Mouse (Mus musculus): ENCODE measurements at regions not wholly inside any gene's neighbourhood (a gene's known extent, or its start where the extent isn't known, plus 50 kb on each side); places are given as distances from the start of the nearest gene placed in this dataset.
A peak's percentile ranks its signal among the peaks of the same experiment; 100 is the strongest.

DNA sequence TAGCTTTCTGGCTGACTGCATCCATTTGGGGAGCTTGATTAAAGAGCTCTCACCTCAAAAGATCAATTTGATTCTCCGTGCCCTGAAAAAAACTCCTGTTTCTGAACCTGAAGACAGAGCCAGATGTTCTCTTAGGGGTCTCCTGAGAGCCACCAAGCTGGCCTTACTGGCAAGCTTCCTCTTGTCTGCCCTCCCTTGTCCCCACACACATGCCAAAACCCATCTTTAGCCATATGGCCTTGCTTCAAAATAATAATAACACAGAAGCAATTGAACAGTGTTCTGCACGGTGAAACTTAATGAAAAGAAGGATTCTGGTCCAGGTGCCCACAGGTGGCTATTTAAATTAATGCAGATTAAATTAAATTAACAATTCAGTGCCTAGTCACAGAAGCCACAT is 107.1 kb upstream of the Ces5a start:
- no peaks in the 10 kb centered on the region for H3K27me3 ChIP-seq (ENCODE audit: control insufficient read depth, insufficient read depth, low read length)
- H3K27ac ChIP-seq (replicated peaks; ENCODE audit: low read depth, low read length), result no peak overlapping the region
- DNase-seq (ENCODE audit: low spot score) (no peak), ATAC-seq (ENCODE audit: insufficient number of reproducible peaks, low FRiP score, low TSS enrichment, low read depth) (no peak)
- no peak overlapping the region for H3K4me2 ChIP-seq (ENCODE audit: low read depth, severe bottlenecking)
- no peaks in the 10 kb centered on the region for H3K4me1 ChIP-seq (ENCODE audit: control insufficient read depth, insufficient read depth, low read length)
- H3K9me3 ChIP-seq (ENCODE audit: control insufficient read depth, low read length), result no peaks in the 10 kb centered on the region
- no peak overlapping the region for H3K9ac ChIP-seq (ENCODE audit: low read length)
- no peak overlapping the region for H3K4me3 ChIP-seq (ENCODE audit: low read depth, low read length)
- WGBS, result 61% methylated on average over 2 of the region's 2 CpGs
- no peaks in the 10 kb centered on the region for H3K36me3 ChIP-seq (ENCODE audit: control insufficient read depth, insufficient read depth, low read length)

DNA sequence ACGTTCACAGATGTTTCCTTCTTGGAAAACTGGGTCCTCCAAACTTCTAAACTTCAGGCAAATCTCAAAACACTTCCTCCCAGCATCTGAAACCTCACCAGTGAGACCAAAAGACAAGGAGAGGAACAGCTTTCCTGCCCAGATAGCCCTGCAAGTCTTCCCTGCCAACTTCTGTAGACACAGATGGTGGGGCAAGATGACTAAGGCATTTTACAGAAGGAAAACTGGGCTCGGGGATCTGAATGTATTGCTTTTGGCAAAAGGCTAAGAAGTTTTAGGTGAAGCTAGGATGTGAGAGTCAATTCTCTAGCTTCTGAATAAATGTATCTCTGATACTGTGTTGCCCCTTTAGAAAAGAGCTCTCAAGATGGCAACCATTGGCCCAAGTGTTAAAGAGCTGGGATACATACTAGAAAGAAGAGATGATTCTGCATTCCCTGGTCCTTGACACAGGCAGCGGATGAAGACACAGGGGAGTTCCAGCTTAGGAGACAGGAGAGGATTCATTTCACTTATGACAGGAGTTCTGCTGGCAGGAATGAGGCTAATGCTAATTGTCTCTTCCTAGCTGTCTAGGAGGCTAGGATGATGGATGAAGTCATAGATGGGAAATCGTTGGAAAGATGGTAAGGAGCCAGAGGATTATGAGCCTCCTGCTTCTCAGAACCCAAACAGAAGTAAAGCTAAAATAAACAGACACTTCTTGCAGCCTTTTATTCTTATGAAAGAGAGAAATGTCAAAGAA is 108.0 kb upstream of the Ces5a start:
- Histone ChIP-seq H3K36me3 (ENCODE audit: control insufficient read depth, insufficient read depth, low read length) (no peaks in the 10 kb centered on the region), H3K4me2 (ENCODE audit: low read depth, severe bottlenecking) (no peak overlapping the region), H3K27me3 (ENCODE audit: control insufficient read depth, insufficient read depth, low read length) (no peaks in the 10 kb centered on the region), H3K27ac (replicated peaks; ENCODE audit: low read depth, low read length) (no peak overlapping the region), H3K9me3 (ENCODE audit: control insufficient read depth, low read length) (no peaks in the 10 kb centered on the region), H3K9ac (ENCODE audit: low read length) (no peak overlapping the region), H3K4me1 (ENCODE audit: control insufficient read depth, insufficient read depth, low read length) (no peaks in the 10 kb centered on the region), H3K4me3 (ENCODE audit: low read depth, low read length) (no peak overlapping the region)
- ATAC-seq (ENCODE audit: insufficient number of reproducible peaks, low FRiP score, low TSS enrichment, low read depth), result no peak
- no peak for DNase-seq (ENCODE audit: low spot score)
- WGBS, result 88% methylated on average over 4 of the region's 4 CpGs

GRCm38 (mm10) chr8:93653421-93653820 is 117.8 kb upstream of the Ces5a start:
- no peaks in the 10 kb centered on the region for H3K36me3 ChIP-seq (ENCODE audit: control insufficient read depth, insufficient read depth, low read length)
- no peak overlapping the region for H3K4me3 ChIP-seq (ENCODE audit: low read depth, low read length)
- ATAC-seq (ENCODE audit: insufficient number of reproducible peaks, low FRiP score, low TSS enrichment, low read depth) (no peak), DNase-seq (ENCODE audit: low spot score) (no peak)
- no peaks in the 10 kb centered on the region for H3K4me1 ChIP-seq (ENCODE audit: control insufficient read depth, insufficient read depth, low read length)
- WGBS, result 82% methylated on average over 2 of the region's 2 CpGs
- H3K27ac ChIP-seq (replicated peaks; ENCODE audit: low read depth, low read length), result no peak overlapping the region
- H3K9me3 ChIP-seq (ENCODE audit: control insufficient read depth, low read length), result no peaks in the 10 kb centered on the region
- H3K4me2 ChIP-seq (ENCODE audit: low read depth, severe bottlenecking), result no peak overlapping the region
- H3K27me3 ChIP-seq (ENCODE audit: control insufficient read depth, insufficient read depth, low read length), result no peaks in the 10 kb centered on the region
- H3K9ac ChIP-seq (ENCODE audit: low read length), result no peak overlapping the region

GRCm38 (mm10) chr8:93653913-93654705 is 118.5 kb upstream of the Ces5a start:
- H3K9me3 ChIP-seq (ENCODE audit: control insufficient read depth, low read length), result no peaks in the 10 kb centered on the region
- no peaks in the 10 kb centered on the region for H3K36me3 ChIP-seq (ENCODE audit: control insufficient read depth, insufficient read depth, low read length)
- H3K9ac ChIP-seq (ENCODE audit: low read length), result no peak overlapping the region
- ATAC-seq (ENCODE audit: insufficient number of reproducible peaks, low FRiP score, low TSS enrichment, low read depth), result no peak
- no peaks in the 10 kb centered on the region for H3K4me1 ChIP-seq (ENCODE audit: control insufficient read depth, insufficient read depth, low read length)
- no peak overlapping the region for H3K4me2 ChIP-seq (ENCODE audit: low read depth, severe bottlenecking)
- no peak overlapping the region for H3K27ac ChIP-seq (replicated peaks; ENCODE audit: low read depth, low read length)
- no peak overlapping the region for H3K4me3 ChIP-seq (ENCODE audit: low read depth, low read length)
- 77% methylated on average over 14 of the region's 14 CpGs for WGBS
- H3K27me3 ChIP-seq (ENCODE audit: control insufficient read depth, insufficient read depth, low read length), result no peaks in the 10 kb centered on the region
- DNase-seq (ENCODE audit: low spot score), result no peak

DNA sequence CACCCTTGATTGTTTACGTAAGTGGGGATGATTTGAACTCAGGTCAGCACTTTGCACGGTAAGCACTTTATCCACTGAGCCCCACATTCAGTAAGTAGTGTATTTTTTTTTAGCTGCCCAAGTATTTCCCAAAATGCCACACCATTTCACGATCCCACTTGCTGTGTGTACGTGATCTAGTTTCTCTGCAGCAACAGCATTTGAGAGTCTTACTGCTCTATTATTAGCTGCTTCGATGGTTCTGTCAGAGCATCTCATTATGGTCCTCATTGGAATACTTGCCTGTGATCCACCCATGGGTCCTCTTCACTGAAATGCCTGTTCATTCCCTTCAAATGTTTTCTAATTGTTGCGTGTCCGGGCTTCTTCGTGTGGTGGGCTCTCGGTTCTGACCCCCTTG is 120.1 kb upstream of the Ces5a start:
- 91% methylated on average over 9 of the region's 9 CpGs for WGBS
- Histone ChIP-seq H3K4me2 (ENCODE audit: low read depth, severe bottlenecking) (no peak overlapping the region), H3K36me3 (ENCODE audit: control insufficient read depth, insufficient read depth, low read length) (no peaks in the 10 kb centered on the region), H3K4me1 (ENCODE audit: control insufficient read depth, insufficient read depth, low read length) (no peaks in the 10 kb centered on the region), H3K4me3 (ENCODE audit: low read depth, low read length) (no peak overlapping the region), H3K27me3 (ENCODE audit: control insufficient read depth, insufficient read depth, low read length) (no peaks in the 10 kb centered on the region), H3K9me3 (ENCODE audit: control insufficient read depth, low read length) (no peaks in the 10 kb centered on the region), H3K27ac (replicated peaks; ENCODE audit: low read depth, low read length) (no peak overlapping the region), H3K9ac (ENCODE audit: low read length) (no peak overlapping the region)
- no peak for ATAC-seq (ENCODE audit: insufficient number of reproducible peaks, low FRiP score, low TSS enrichment, low read depth)
- DNase-seq (ENCODE audit: low spot score), result no peak

DNA sequence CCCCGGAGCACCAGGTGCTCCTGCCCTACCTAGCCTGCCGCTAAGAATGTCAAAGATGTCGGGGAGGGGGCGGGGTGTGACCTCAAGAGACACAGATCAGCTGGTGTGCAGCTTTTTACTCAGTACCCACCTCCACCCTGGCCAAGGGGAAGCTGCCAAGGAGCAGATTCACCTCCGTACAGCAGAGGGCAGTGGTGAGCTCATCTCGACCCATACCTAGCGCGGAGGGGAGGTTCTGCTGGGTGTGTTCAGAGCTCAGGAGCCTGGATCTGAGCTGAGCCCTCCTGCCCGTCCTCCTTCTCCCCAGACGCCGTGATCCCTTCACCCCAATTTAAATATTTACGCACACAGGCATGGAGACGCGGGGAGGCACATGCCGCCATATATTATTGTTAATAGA is 126.1 kb upstream of the Ces5a start:
- H3K9ac ChIP-seq (ENCODE audit: low read length), result 0 out of 2 replicates have a peak overlapping the region, but pooled peaks have one; percentile 30
- ATAC-seq (ENCODE audit: insufficient number of reproducible peaks, low FRiP score, low TSS enrichment, low read depth) (peak; percentile 89), DNase-seq (ENCODE audit: low spot score) (peak; percentile 86)
- no peak overlapping the region for H3K27ac ChIP-seq (replicated peaks; ENCODE audit: low read depth, low read length)
- H3K4me3 ChIP-seq (ENCODE audit: low read depth, low read length), result no peak overlapping the region
- no peaks in the 10 kb centered on the region for H3K9me3 ChIP-seq (ENCODE audit: control insufficient read depth, low read length)
- H3K36me3 ChIP-seq (ENCODE audit: control insufficient read depth, insufficient read depth, low read length), result no peaks in the 10 kb centered on the region
- peak overlapping the region; percentile 39 for H3K4me2 ChIP-seq (ENCODE audit: low read depth, severe bottlenecking)
- WGBS, result 4% methylated on average over 13 of the region's 15 CpGs
- H3K4me1 ChIP-seq (ENCODE audit: control insufficient read depth, insufficient read depth, low read length), result no peaks in the 10 kb centered on the region
- no peaks in the 10 kb centered on the region for H3K27me3 ChIP-seq (ENCODE audit: control insufficient read depth, insufficient read depth, low read length)

DNA sequence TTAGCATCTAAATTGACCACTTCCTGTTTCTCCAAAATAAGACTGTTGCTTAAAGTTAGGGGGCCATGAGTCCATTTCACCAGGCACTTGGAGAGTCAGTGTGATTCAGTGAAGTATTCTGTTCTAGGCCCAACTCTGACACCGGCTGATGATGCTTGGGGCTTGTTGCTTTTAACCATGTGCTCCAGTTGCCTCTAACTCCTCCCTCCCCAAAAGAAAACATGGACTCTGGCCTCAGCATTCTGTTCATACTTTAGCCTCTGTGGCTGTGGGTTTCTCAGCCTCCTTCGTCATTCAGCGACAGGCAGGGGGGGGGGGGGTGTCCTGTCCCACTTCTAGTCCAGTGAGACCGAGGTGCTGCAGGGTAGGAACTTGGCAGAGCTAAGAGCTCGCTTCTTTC is 126.6 kb upstream of the Ces5a start:
- H3K4me2 ChIP-seq (ENCODE audit: low read depth, severe bottlenecking), result peak overlapping the region; percentile 39; the same call in 1 of the 2 replicates

DNA sequence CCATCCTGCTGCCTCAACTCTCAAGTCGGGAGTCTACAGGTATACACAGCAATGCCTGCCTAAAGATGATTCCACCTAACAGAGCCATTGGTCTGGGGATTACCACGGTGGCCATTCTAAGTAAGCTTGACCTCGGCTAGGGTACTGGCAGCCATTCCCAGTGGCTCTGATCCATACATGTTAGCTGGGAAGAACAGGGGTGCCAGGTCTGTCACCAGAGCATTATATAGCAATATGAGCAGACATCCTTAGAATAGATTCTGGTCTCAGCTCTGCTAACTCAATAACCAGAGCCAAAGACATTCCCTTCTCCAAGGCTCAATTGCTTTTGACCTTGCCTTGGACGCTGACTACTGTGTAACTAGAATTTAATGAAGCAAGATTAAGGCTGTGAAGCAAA is 128.2 kb upstream of the Ces5a start:
- WGBS, result 88% methylated on average over 4 of the region's 4 CpGs
- H3K4me2 ChIP-seq (ENCODE audit: low read depth, severe bottlenecking), result no peak overlapping the region
- no peak for ATAC-seq (ENCODE audit: insufficient number of reproducible peaks, low FRiP score, low TSS enrichment, low read depth)
- H3K4me3 ChIP-seq (ENCODE audit: low read depth, low read length), result no peak overlapping the region
- H3K27me3 ChIP-seq (ENCODE audit: control insufficient read depth, insufficient read depth, low read length), result no peaks in the 10 kb centered on the region
- no peak for DNase-seq (ENCODE audit: low spot score)
- H3K9me3 ChIP-seq (ENCODE audit: control insufficient read depth, low read length), result no peaks in the 10 kb centered on the region
- no peaks in the 10 kb centered on the region for H3K4me1 ChIP-seq (ENCODE audit: control insufficient read depth, insufficient read depth, low read length)
- no peak overlapping the region for H3K9ac ChIP-seq (ENCODE audit: low read length)
- no peak overlapping the region for H3K27ac ChIP-seq (replicated peaks; ENCODE audit: low read depth, low read length)
- no peaks in the 10 kb centered on the region for H3K36me3 ChIP-seq (ENCODE audit: control insufficient read depth, insufficient read depth, low read length)

More for the DNA sequence above, 126.6 kb upstream of the Ces5a start:
- no peak overlapping the region for H3K27ac ChIP-seq (replicated peaks; ENCODE audit: low read depth, low read length)
- H3K36me3 ChIP-seq (ENCODE audit: control insufficient read depth, insufficient read depth, low read length), result no peaks in the 10 kb centered on the region
- no peak for ATAC-seq (ENCODE audit: insufficient number of reproducible peaks, low FRiP score, low TSS enrichment, low read depth)
- WGBS, result 75% methylated on average over 5 of the region's 5 CpGs
- H3K9ac ChIP-seq (ENCODE audit: low read length), result no peak overlapping the region
- no peak overlapping the region for H3K4me3 ChIP-seq (ENCODE audit: low read depth, low read length)
- H3K4me1 ChIP-seq (ENCODE audit: control insufficient read depth, insufficient read depth, low read length), result no peaks in the 10 kb centered on the region
- H3K9me3 ChIP-seq (ENCODE audit: control insufficient read depth, low read length), result no peaks in the 10 kb centered on the region
- no peaks in the 10 kb centered on the region for H3K27me3 ChIP-seq (ENCODE audit: control insufficient read depth, insufficient read depth, low read length)
- no peak for DNase-seq (ENCODE audit: low spot score)
